Mouse (Mus musculus) liver, adult 2 months (tissue): ENCODE measurements at regions not wholly inside any gene's neighbourhood (a gene's known extent, or its start where the extent isn't known, plus 50 kb on each side); places are given as distances from the start of the nearest gene placed in this dataset.

ENCODE experiments used
- CTCF ChIP-seq: fragments of 200-500 bp; IDR thresholded peaks from 2 replicates; pipeline ENCODE4 v1.5.1; 2011; ENCODE audit warnings: low read depth, low read length, control low read depth
- POLR2A ChIP-seq: fragments of 200-500 bp; IDR thresholded peaks from 2 replicates; pipeline ENCODE4 v1.6.1; 2011; ENCODE audit warnings: low read length, control low read depth; ENCODE audit not compliant: insufficient read depth; ENCODE audit errors: extremely low read depth

DNA sequence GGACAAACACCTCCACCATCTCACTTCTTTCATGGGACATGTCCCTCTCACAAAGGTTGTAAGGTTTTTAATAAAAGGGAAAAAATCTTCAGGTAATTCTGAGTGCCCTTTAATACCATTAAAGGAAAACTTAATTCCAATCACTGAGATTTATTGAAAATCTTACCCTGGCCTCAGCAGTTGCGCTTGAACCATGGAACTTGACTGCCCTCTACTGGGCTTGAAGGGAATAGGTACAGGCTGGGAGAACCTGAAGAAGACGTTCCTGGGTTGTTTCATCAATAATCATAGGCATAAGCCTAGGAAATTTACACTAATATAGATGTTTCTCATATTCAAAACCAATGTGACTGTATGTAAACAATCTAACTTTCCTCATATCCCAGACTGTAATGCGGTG is 439.3 kb downstream of the Mctp2 start:
- TF ChIP-seq CTCF (peak; percentile 76), POLR2A (no peak)
